Mouse (Mus musculus) midbrain, embryonic 10.5 days (tissue): ENCODE measurements at regions not wholly inside any gene's neighbourhood (a gene's known extent, or its start where the extent isn't known, plus 50 kb on each side); places are given as distances from the start of the nearest gene placed in this dataset.

ENCODE experiments used
- DNase-seq: peaks from one replicate; pipeline ENCODE4 v3.0.0-alpha.2; 2017; ENCODE audit warnings: low spot score
- H3K27ac ChIP-seq: fragments of 300-500 bp; sonication (generic); replicated peaks from 2 replicates; pipeline ENCODE4 v1.5.1; 2016; ENCODE audit warnings: mild to moderate bottlenecking
- H3K27me3 ChIP-seq: fragments of 300-500 bp; sonication (generic); 2 replicates; pipeline ENCODE4 v1.6.1; 2016; ENCODE audit warnings: low read depth, mild to moderate bottlenecking; ENCODE audit not compliant: poor library complexity, severe bottlenecking
- H3K36me3 ChIP-seq: fragments of 300-500 bp; sonication (generic); 2 replicates; pipeline ENCODE4 v1.6.1; 2016; ENCODE audit warnings: mild to moderate bottlenecking, moderate library complexity
- H3K4me1 ChIP-seq: fragments of 300-500 bp; sonication (generic); 2 replicates; pipeline ENCODE4 v1.6.1; 2016
- H3K4me3 ChIP-seq: fragments of 300-500 bp; sonication (generic); 2 replicates; pipeline ENCODE4 v1.5.1; 2016; ENCODE audit warnings: mild to moderate bottlenecking, moderate library complexity
- H3K9me3 ChIP-seq: fragments of 300-500 bp; sonication (generic); replicated peaks from 2 replicates; pipeline ENCODE4 v1.6.1; 2016; ENCODE audit warnings: mild to moderate bottlenecking
- WGBS: fragments of 180-500 bp; shearing (Covaris S2); methylation state at CpG from one replicate; pipeline ENCODE4 v1.1.7; 2016; 5-methylcytosine and 5-hydroxymethylcytosine counted together

GRCm38 (mm10) chr7:54458386-54458785 lies 376.9 kb upstream of the Luzp2 start:
- WGBS = 63% methylated on average over 2 of the region's 2 CpGs
- H3K4me3 ChIP-seq = no peak overlapping the region
- H3K36me3 ChIP-seq = no peaks in the 10 kb centered on the region
- H3K4me1 ChIP-seq = no peaks in the 10 kb centered on the region
- H3K9me3 ChIP-seq = no peaks in the 10 kb centered on the region
- H3K27ac ChIP-seq = no peak overlapping the region
- H3K27me3 ChIP-seq = no peaks in the 10 kb centered on the region
- DNase-seq = peak; percentile 18

- Histone ChIP-seq H3K27ac (no peak overlapping the region), H3K9me3 (no peaks in the 10 kb centered on the region), H3K36me3 (no peaks in the 10 kb centered on the region), H3K4me3 (no peak overlapping the region), H3K27me3 (no peaks in the 10 kb centered on the region), H3K4me1 (no peaks in the 10 kb centered on the region)
- no peak for DNase-seq
- 92% methylated on average over 1 of the region's 1 CpGs for WGBS
These were observed 344.0 kb upstream of the Luzp2 start for GRCm38 (mm10) chr7:54491254-54491653.

- DNase-seq = no peak
- H3K4me3 ChIP-seq = no peak overlapping the region
- no peak overlapping the region for H3K27ac ChIP-seq
- no peaks in the 10 kb centered on the region for H3K27me3 ChIP-seq
- H3K36me3 ChIP-seq = no peaks in the 10 kb centered on the region
- no peaks in the 10 kb centered on the region for H3K9me3 ChIP-seq
- no peaks in the 10 kb centered on the region for H3K4me1 ChIP-seq
These were observed 330.1 kb upstream of the Luzp2 start for GRCm38 (mm10) chr7:54505235-54505634.

GRCm38 (mm10) chr7:54507006-54507405 lies 328.3 kb upstream of the Luzp2 start:
- Histone ChIP-seq H3K27ac (no peak overlapping the region), H3K4me3 (no peak overlapping the region), H3K4me1 (no peaks in the 10 kb centered on the region), H3K36me3 (no peaks in the 10 kb centered on the region), H3K27me3 (no peaks in the 10 kb centered on the region), H3K9me3 (no peaks in the 10 kb centered on the region)
- DNase-seq = no peak
- 62% methylated on average over 2 of the region's 2 CpGs for WGBS

GRCm38 (mm10) chr7:54535693-54536092 lies 299.6 kb upstream of the Luzp2 start:
- Histone ChIP-seq H3K36me3 (no peaks in the 10 kb centered on the region), H3K4me3 (no peak overlapping the region), H3K27ac (no peak overlapping the region), H3K9me3 (no peaks in the 10 kb centered on the region), H3K27me3 (no peaks in the 10 kb centered on the region), H3K4me1 (no peaks in the 10 kb centered on the region)
- WGBS = 75% methylated on average over 7 of the region's 7 CpGs
- no peak for DNase-seq

- Histone ChIP-seq H3K4me1 (no peaks in the 10 kb centered on the region), H3K36me3 (no peaks in the 10 kb centered on the region), H3K4me3 (no peak overlapping the region), H3K9me3 (no peaks in the 10 kb centered on the region), H3K27ac (no peak overlapping the region), H3K27me3 (no peaks in the 10 kb centered on the region)
- WGBS = 87% methylated on average over 3 of the region's 3 CpGs
- DNase-seq = no peak
These were observed 277.9 kb upstream of the Luzp2 start for GRCm38 (mm10) chr7:54557436-54557835.

GRCm38 (mm10) chr7:54565569-54566179 lies 269.6 kb upstream of the Luzp2 start:
- H3K4me1 ChIP-seq = no peaks in the 10 kb centered on the region
- no peak for DNase-seq
- no peaks in the 10 kb centered on the region for H3K9me3 ChIP-seq
- no peak overlapping the region for H3K27ac ChIP-seq
- 83% methylated on average over 3 of the region's 3 CpGs for WGBS
- H3K36me3 ChIP-seq = no peaks in the 10 kb centered on the region
- no peaks in the 10 kb centered on the region for H3K27me3 ChIP-seq
- no peak overlapping the region for H3K4me3 ChIP-seq

GRCm38 (mm10) chr7:54599776-54600175 lies 235.5 kb upstream of the Luzp2 start:
- H3K4me3 ChIP-seq = no peak overlapping the region
- H3K27ac ChIP-seq = no peak overlapping the region
- no peak for DNase-seq
- no peaks in the 10 kb centered on the region for H3K27me3 ChIP-seq
- no peaks in the 10 kb centered on the region for H3K9me3 ChIP-seq
- no peaks in the 10 kb centered on the region for H3K36me3 ChIP-seq
- H3K4me1 ChIP-seq = no peaks in the 10 kb centered on the region
- 90% methylated on average over 1 of the region's 1 CpGs for WGBS

GRCm38 (mm10) chr7:54622436-54622835 lies 212.9 kb upstream of the Luzp2 start:
- WGBS = 91% methylated on average over 2 of the region's 2 CpGs
- Histone ChIP-seq H3K4me3 (no peak overlapping the region), H3K27ac (no peak overlapping the region), H3K27me3 (no peaks in the 10 kb centered on the region), H3K4me1 (no peaks in the 10 kb centered on the region), H3K36me3 (no peaks in the 10 kb centered on the region), H3K9me3 (no peaks in the 10 kb centered on the region)
- DNase-seq = no peak

GRCm38 (mm10) chr7:54633930-54634329 lies 201.4 kb upstream of the Luzp2 start:
- H3K27me3 ChIP-seq = no peaks in the 10 kb centered on the region
- H3K36me3 ChIP-seq = no peaks in the 10 kb centered on the region
- no peak for DNase-seq
- no peaks in the 10 kb centered on the region for H3K9me3 ChIP-seq
- no peak overlapping the region for H3K4me3 ChIP-seq
- no peak overlapping the region for H3K27ac ChIP-seq
- 86% methylated on average over 6 of the region's 6 CpGs for WGBS
- H3K4me1 ChIP-seq = no peaks in the 10 kb centered on the region

GRCm38 (mm10) chr7:54634348-54635035 lies 200.8 kb upstream of the Luzp2 start:
- no peaks in the 10 kb centered on the region for H3K36me3 ChIP-seq
- H3K27me3 ChIP-seq = no peaks in the 10 kb centered on the region
- no peak overlapping the region for H3K27ac ChIP-seq
- no peak overlapping the region for H3K4me3 ChIP-seq
- 90% methylated on average over 10 of the region's 10 CpGs for WGBS
- no peaks in the 10 kb centered on the region for H3K9me3 ChIP-seq
- DNase-seq = no peak
- H3K4me1 ChIP-seq = no peaks in the 10 kb centered on the region

GRCm38 (mm10) chr7:54645314-54645713 lies 190.0 kb upstream of the Luzp2 start:
- no peak overlapping the region for H3K27ac ChIP-seq
- H3K36me3 ChIP-seq = no peaks in the 10 kb centered on the region
- H3K4me1 ChIP-seq = 0 out of 2 replicates have a peak, but pooled peaks cover 4% of the 10 kb centered on the region
- no peaks in the 10 kb centered on the region for H3K27me3 ChIP-seq
- 96% methylated on average over 2 of the region's 2 CpGs for WGBS
- H3K4me3 ChIP-seq = no peak overlapping the region
- DNase-seq = no peak
- no peaks in the 10 kb centered on the region for H3K9me3 ChIP-seq

- H3K9me3 ChIP-seq = no peaks in the 10 kb centered on the region
- H3K36me3 ChIP-seq = no peaks in the 10 kb centered on the region
- 94% methylated on average over 1 of the region's 1 CpGs for WGBS
- no peaks in the 10 kb centered on the region for H3K27me3 ChIP-seq
- no peak for DNase-seq
- no peak overlapping the region for H3K27ac ChIP-seq
- 0 out of 2 replicates have a peak, but pooled peaks cover 4% of the 10 kb centered on the region for H3K4me1 ChIP-seq
- no peak overlapping the region for H3K4me3 ChIP-seq
These were observed 186.3 kb upstream of the Luzp2 start for GRCm38 (mm10) chr7:54649025-54649424.
